Mouse (Mus musculus) liver, embryonic 16.5 days (tissue): ENCODE data around the gene Tmem86b. TPM values are rescaled to one million over a fixed set of nuclear protein-coding genes. Genes with fewer than 3 reads are reported as not detected.
A peak's percentile ranks its signal among the peaks of the same experiment; 100 is the strongest.

Experiments
- ATAC-seq: fragments of 200-750 bp; cut with Nextera tagmentation; 2 replicates; pipeline ENCODE4 v1.8.0; 2017; ENCODE audit warnings: low read depth, mild to moderate bottlenecking, moderate number of reproducible peaks, moderate library complexity
- H3K27ac ChIP-seq: fragments of 300-500 bp; sonication (generic); 2 replicates; pipeline ENCODE4 v1.5.1; 2014; ENCODE audit warnings: mild to moderate bottlenecking, low read length
- H3K27me3 ChIP-seq: fragments of 300-500 bp; sonication (generic); 2 replicates; pipeline ENCODE4 v1.6.1; 2014; ENCODE audit warnings: low read depth, low read length, mixed read lengths; ENCODE audit not compliant: control insufficient read depth, insufficient read depth
- H3K36me3 ChIP-seq: fragments of 300-500 bp; sonication (generic); 2 replicates; pipeline ENCODE4 v1.6.1; 2014; ENCODE audit warnings: mild to moderate bottlenecking; ENCODE audit not compliant: control insufficient read depth, insufficient read depth
- H3K4me1 ChIP-seq: fragments of 300-500 bp; sonication (generic); 2 replicates; pipeline ENCODE4 v1.6.1; 2014; ENCODE audit warnings: low read depth, low read length, mixed read lengths; ENCODE audit not compliant: control insufficient read depth
- H3K4me2 ChIP-seq: fragments of 300-500 bp; sonication (generic); 2 replicates; pipeline ENCODE4 v1.6.1; 2014; ENCODE audit warnings: low read depth, low read length, mixed read lengths
- H3K4me3 ChIP-seq: fragments of 300-500 bp; sonication (generic); 2 replicates; pipeline ENCODE4 v1.5.1; 2014; ENCODE audit warnings: low read depth, mild to moderate bottlenecking, low read length
- H3K9ac ChIP-seq: fragments of 300-500 bp; sonication (generic); 2 replicates; pipeline ENCODE4 v1.6.1; 2014; ENCODE audit warnings: low read depth, low read length
- H3K9me3 ChIP-seq: fragments of 300-500 bp; sonication (generic); replicated peaks from 2 replicates; pipeline ENCODE4 v1.6.1; 2016; ENCODE audit warnings: low read length; ENCODE audit not compliant: control insufficient read depth
- WGBS: fragments of 180-500 bp; shearing (Covaris S2); extraction: QIAGEN DNeasy Blood & Tissue Kit; methylation state at CpG from one replicate; pipeline ENCODE4 v1.1.7; 2014; ENCODE audit not compliant: insufficient replicate concordance; 5-methylcytosine and 5-hydroxymethylcytosine counted together
- polyA plus RNA-seq: library from polyadenylated mRNA; unstranded; fragments of >200 nt; fragmentation: Nextera tagmentation; extraction: Ambion mirVana; gene quantifications from 2 replicates; pipeline ENCODE4 v1.2.1, GENCODE M21; 2015

Tmem86b gene
- polyA plus RNA-seq, 1 experiment from 2014 or later: 39.0 TPM

DNA sequence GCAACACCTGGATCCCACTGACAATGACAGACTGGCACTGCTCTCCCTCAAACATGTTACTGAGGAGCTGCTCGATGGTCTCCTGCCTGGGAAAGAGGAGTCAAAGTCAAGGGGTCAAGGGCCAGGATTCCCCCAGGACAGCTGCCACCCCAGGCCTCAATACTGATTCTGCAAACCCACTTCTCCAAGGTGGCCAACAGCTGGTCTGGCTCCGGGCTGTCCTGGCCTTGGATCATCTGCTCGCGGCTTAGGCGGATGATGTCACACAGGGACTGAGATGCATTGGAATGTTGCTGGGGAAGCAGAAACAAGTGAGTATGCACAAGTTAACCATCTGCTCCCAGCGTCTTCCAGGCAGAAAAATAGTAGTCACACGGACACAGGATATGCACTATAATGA is 10.7 kb upstream of the Tmem86b start:
- Histone ChIP-seq H3K9ac (no peak overlapping the region), H3K9me3 (no peaks in the 10 kb centered on the region), H3K4me1 (peaks cover 10% of the 10 kb centered on the region), H3K27ac (no peak overlapping the region), H3K36me3 (peaks cover 69% of the 10 kb centered on the region), H3K4me3 (no peak overlapping the region), H3K27me3 (no peaks in the 10 kb centered on the region), H3K4me2 (no peak overlapping the region)
- ATAC-seq: no peak
- WGBS: 88% methylated on average over 7 of the region's 7 CpGs

- ATAC-seq: no peak
- WGBS: 82% methylated on average over 11 of the region's 11 CpGs
- Histone ChIP-seq H3K9ac (no peak overlapping the region), H3K27me3 (no peaks in the 10 kb centered on the region), H3K4me3 (no peak overlapping the region), H3K4me2 (no peak overlapping the region), H3K9me3 (no peaks in the 10 kb centered on the region), H3K36me3 (peaks cover 69% of the 10 kb centered on the region), H3K4me1 (peaks cover 7% of the 10 kb centered on the region), H3K27ac (no peak overlapping the region)
These were observed 9.9 kb upstream of the Tmem86b start for GRCm38 (mm10) chr7:4641155-4641554.

- Histone ChIP-seq H3K36me3 (peaks cover 65% of the 10 kb centered on the region), H3K27ac (no peak overlapping the region), H3K4me2 (no peak overlapping the region), H3K9ac (no peak overlapping the region), H3K27me3 (no peaks in the 10 kb centered on the region), H3K4me3 (no peak overlapping the region), H3K9me3 (no peaks in the 10 kb centered on the region), H3K4me1 (peaks cover 12% of the 10 kb centered on the region)
- whole genome bisulfite sequencing: 72% methylated on average over 4 of the region's 4 CpGs
- no peak for ATAC-seq
These were observed 5.0 kb upstream of the Tmem86b start for GRCm38 (mm10) chr7:4636179-4636578.

- H3K4me3 ChIP-seq: peak overlapping the region; percentile 72
- peaks cover 62% of the 10 kb centered on the region for H3K4me1 ChIP-seq
- no peaks in the 10 kb centered on the region for H3K9me3 ChIP-seq
- peak overlapping the region; percentile 83 for H3K9ac ChIP-seq
- ATAC-seq: peak; percentile 96
- peak overlapping the region; percentile 80 for H3K4me2 ChIP-seq
- WGBS: 13% methylated on average over 1 of the region's 1 CpGs
- H3K36me3 ChIP-seq: peaks cover 33% of the 10 kb centered on the region
- H3K27ac ChIP-seq: peak overlapping the region; percentile 98
- no peaks in the 10 kb centered on the region for H3K27me3 ChIP-seq
These were observed 1.0 kb downstream of the Tmem86b start for GRCm38 (mm10) chr7:4630198-4630597.

DNA sequence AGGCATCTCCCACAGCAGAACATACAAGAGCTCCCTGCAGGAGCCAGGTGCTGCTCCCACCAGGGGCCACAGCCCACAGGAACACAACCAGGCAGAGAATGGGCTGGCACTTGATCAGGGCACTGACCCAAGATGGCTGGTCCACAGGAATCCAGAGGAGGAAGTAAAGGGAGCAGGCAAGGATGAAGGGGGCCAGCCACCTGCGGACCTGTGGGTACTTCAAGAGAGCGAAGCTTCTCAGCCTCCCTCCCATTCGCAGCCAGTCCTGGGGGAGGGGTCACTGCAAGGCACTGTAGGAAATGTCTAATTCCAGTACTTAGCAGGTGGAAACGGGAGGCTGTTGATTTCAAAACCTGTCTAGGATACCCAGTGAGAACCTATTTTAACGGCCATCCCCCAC is 1.6 kb downstream of the Tmem86b start:
- Histone ChIP-seq H3K27me3 (no peaks in the 10 kb centered on the region), H3K4me1 (peaks cover 62% of the 10 kb centered on the region), H3K4me3 (peak overlapping the region; percentile 72), H3K9me3 (no peaks in the 10 kb centered on the region), H3K36me3 (peaks cover 29% of the 10 kb centered on the region), H3K27ac (peak overlapping the region; percentile 98), H3K4me2 (peak overlapping the region; percentile 80), H3K9ac (peak overlapping the region; percentile 83)
- 23% methylated on average over 5 of the region's 5 CpGs for WGBS
- ATAC-seq: peak; percentile 44

- Histone ChIP-seq H3K27me3 (no peaks in the 10 kb centered on the region), H3K9ac (no peak overlapping the region), H3K9me3 (no peaks in the 10 kb centered on the region), H3K27ac (peak overlapping the region; percentile 41), H3K4me2 (no peak overlapping the region), H3K4me1 (peaks cover 51% of the 10 kb centered on the region), H3K36me3 (peaks cover 6% of the 10 kb centered on the region; the same call in 1 of the 2 replicates), H3K4me3 (no peak overlapping the region)
- WGBS: 75% methylated on average over 2 of the region's 2 CpGs
- no peak for ATAC-seq
These were observed 5.3 kb downstream of the Tmem86b start for GRCm38 (mm10) chr7:4625928-4626327.

DNA sequence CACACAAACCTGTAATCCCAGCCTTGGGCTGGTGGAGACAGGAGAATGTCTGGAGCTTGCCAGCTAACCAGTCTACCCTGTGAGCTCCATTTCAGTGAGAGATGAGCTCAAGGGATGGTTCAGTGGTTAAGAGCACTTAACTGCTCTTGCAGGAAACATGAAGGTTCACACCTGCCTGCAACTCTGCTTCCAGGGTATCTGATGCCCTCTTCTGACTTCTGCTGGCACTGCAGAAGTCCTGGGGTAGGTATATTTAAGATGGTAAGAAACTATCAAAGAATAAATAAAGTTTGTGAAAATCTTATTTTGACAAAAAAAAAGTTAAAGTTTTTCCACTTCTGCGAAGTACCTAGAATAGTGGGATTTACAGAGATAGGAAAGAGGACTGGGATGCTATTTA is 6.9 kb downstream of the Tmem86b start:
- WGBS: 30% methylated on average over 1 of the region's 1 CpGs
- H3K9ac ChIP-seq: no peak overlapping the region
- H3K36me3 ChIP-seq: peaks cover 6% of the 10 kb centered on the region; the same call in 1 of the 2 replicates
- H3K4me1 ChIP-seq: peaks cover 41% of the 10 kb centered on the region
- no peak for ATAC-seq
- no peak overlapping the region for H3K4me2 ChIP-seq
- H3K9me3 ChIP-seq: no peaks in the 10 kb centered on the region
- H3K27me3 ChIP-seq: no peaks in the 10 kb centered on the region
- H3K4me3 ChIP-seq: no peak overlapping the region
- peak overlapping the region; percentile 45; the same call in 1 of the 2 replicates for H3K27ac ChIP-seq

GRCm38 (mm10) chr7:4623544-4624189 is 7.6 kb downstream of the Tmem86b start:
- Histone ChIP-seq H3K4me2 (no peak overlapping the region), H3K9me3 (no peaks in the 10 kb centered on the region), H3K36me3 (peaks cover 6% of the 10 kb centered on the region; the same call in 1 of the 2 replicates), H3K4me1 (peaks cover 35% of the 10 kb centered on the region), H3K27ac (no peak overlapping the region; the same call in 1 of the 2 replicates), H3K9ac (no peak overlapping the region), H3K4me3 (no peak overlapping the region), H3K27me3 (no peaks in the 10 kb centered on the region)
- WGBS: 14% methylated on average over 4 of the region's 4 CpGs
- peak; percentile 60 for ATAC-seq

GRCm38 (mm10) chr7:4619979-4620378 is 11.2 kb downstream of the Tmem86b start:
- Histone ChIP-seq H3K4me3 (no peak overlapping the region), H3K4me1 (peaks cover 9% of the 10 kb centered on the region), H3K27ac (no peak overlapping the region), H3K36me3 (no peaks in the 10 kb centered on the region), H3K4me2 (no peak overlapping the region), H3K9me3 (no peaks in the 10 kb centered on the region; the same call in 1 of the 2 replicates), H3K9ac (no peak overlapping the region), H3K27me3 (no peaks in the 10 kb centered on the region)
- ATAC-seq: peak; percentile 25; the same call in 1 of the 2 replicates
- WGBS: 12% methylated on average over 1 of the region's 1 CpGs
